Mouse (Mus musculus) stomach, postnatal 0 days (tissue): ENCODE measurements at regions not wholly inside any gene's neighbourhood (a gene's known extent, or its start where the extent isn't known, plus 50 kb on each side); places are given as distances from the start of the nearest gene placed in this dataset.

Source experiments
- CTCF ChIP-seq: IDR thresholded peaks from 2 replicates; pipeline ENCODE4 v1.5.1; 2016; ENCODE audit warnings: antibody characterized with exemption, low read depth, mild to moderate bottlenecking, moderate library complexity
- EP300 ChIP-seq: optimal IDR thresholded peaks from 2 replicates; pipeline ENCODE3; 2016; ENCODE audit warnings: antibody characterized with exemption

GRCm38 (mm10) chr7:69510389-69510788 is 761.3 kb upstream of the Arrdc4 start:
- TF ChIP-seq CTCF: no peak
- no peak for TF ChIP-seq EP300
